Mouse (Mus musculus) C2C12 (cell line): ENCODE measurements at regions not wholly inside any gene's neighbourhood (a gene's known extent, or its start where the extent isn't known, plus 50 kb on each side); places are given as distances from the start of the nearest gene placed in this dataset.

Experiments used
- CTCF ChIP-seq: IDR thresholded peaks from one replicate; pipeline ENCODE4 v1.5.1; 2011; ENCODE audit not compliant: control insufficient read depth, insufficient read depth, insufficient read length
- MYOG ChIP-seq: IDR thresholded peaks from one replicate; pipeline ENCODE4 v1.6.1; 2011; ENCODE audit not compliant: control insufficient read depth, insufficient read length; ENCODE audit errors: extremely low read depth
- USF1 ChIP-seq: IDR thresholded peaks from one replicate; pipeline ENCODE4 v1.6.1; 2011; ENCODE audit warnings: low read depth, mild to moderate bottlenecking, control low read depth, moderate library complexity

DNA sequence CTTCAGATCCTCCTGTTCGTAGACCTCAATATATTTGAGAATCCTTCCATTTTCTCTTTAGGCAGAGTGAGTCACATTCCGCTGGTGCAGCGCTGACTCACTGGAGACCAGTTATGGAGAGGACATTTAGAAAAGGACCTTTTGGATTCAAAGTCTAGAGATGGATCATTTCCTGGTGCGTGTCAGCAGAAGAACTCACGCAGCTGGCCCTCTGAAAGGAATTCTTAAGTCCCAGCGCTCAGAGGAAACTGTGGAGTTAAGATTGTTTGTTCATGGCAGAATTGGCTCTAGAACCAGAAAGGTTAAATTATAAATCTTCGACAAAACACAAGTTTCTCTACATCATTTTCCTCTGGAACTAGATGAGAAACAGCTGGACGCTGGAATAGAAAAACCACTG lies 108.9 kb downstream of the Chic2 start:
- no peak for TF ChIP-seq USF1
- no peak for TF ChIP-seq MYOG
- no peak for TF ChIP-seq CTCF
